Mouse (Mus musculus): ENCODE results near the gene Dapk3.
"Not testable (repeated sequence)": the region's sequence is repeated elsewhere in the genome, so short reads cannot be mapped to it uniquely, and the experiment has no call there.

The Dapk3 gene

DNA sequence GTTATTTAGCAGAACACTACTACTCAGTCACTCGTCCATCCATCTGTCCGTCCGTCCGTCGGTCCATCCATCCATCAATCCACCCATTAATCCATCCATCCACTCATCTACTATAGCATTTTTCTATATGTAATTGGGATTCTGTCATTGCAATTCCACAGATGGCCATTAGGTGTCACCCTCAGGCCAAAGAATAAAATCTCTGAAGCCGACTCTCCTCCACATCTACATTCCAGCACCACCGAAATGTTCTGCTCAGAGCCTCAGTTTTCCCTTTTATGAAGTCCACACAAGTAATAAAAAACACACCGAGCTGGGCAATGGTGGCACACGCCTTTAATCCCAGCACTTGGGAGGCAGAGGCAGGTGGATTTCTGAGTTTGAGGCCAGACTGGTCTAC is 15.4 kb downstream of the Dapk3 start:
- intact Hi-C loops (cut with DNase I): loop anchor here (5.0 kb wide), 1 partner anchor 34 kb away; the partner anchor contains the start of genes Atcay and Zfr2

DNA sequence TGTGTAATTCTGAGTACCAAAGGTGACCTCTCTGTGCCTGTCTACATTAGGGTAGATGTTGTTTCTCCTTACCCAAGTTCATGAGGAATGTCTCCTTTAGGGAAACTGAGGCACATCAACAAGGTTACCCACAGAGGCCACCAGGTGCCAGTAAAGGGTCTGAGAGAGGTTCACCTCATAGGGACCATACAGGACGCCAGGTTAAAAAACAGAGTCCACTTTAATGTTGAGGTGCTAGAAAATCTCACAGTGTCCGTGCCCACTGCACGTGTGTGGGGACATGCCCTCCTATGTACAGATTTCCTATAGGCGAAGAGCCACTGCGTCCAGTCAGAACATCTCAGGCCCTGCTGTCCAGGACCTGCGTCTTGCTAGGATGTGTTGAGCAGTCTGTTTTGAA is 16.2 kb downstream of the Dapk3 start:
- intact Hi-C loops (cut with DNase I): loop anchor here (5.0 kb wide), 1 partner anchor 33 kb away; the partner anchor contains the start of genes Atcay and Zfr2

DNA sequence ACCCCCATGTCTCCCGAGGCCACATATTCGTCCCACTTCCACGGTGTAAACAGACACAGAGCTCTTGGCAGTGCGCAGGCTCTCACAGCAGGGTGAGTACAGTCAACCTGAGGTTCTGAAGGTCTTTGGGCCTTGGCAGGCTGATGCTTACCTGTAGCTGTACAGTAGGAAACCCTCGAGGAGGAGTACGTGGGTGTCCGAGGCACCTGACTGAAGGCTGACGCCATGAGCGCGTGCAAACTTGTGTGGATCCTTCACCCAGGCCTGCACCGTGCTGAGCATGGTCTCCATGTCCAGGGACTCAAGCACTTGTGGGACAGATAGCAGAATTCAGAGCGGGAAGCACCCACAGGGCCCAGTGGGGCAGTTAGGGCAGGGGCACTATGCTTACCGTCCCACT is 17.3 kb downstream of the Dapk3 start:
- intact Hi-C loops (cut with DNase I): no loop called here

DNA sequence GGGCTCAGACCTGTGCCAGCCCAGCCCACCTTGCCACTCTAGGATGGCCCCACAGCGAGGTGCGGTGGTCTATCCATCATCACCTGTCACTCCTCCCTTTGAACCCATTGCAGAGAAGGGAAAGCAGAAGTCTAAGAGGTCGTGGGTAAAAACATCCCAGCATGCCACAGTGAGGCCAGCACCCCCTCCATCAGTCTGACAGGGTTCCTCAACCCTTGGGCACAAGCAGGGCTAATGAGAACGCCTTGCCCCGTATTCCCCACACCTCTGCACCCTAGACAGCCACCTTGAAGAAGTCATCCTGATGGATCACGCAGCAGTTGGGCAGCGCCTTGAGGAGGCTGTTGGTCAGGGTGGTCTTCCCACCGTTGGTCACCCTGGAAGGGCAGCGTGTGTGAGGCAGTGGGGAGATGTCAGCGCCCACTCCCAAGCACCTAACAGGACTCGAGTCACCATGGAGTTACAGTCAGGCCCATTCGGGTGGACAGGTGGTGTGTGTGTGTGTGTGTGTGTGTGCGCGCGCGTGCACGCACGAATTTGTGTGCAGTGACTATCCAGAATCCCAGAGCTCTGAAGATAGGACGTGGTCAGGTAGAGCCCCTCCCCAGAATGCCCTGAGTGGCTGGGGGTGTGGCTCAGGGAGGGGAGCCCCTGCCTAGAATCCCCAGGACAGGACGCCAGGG is 17.9 kb downstream of the Dapk3 start:
- intact Hi-C loops (cut with DNase I): no loop called here

DNA sequence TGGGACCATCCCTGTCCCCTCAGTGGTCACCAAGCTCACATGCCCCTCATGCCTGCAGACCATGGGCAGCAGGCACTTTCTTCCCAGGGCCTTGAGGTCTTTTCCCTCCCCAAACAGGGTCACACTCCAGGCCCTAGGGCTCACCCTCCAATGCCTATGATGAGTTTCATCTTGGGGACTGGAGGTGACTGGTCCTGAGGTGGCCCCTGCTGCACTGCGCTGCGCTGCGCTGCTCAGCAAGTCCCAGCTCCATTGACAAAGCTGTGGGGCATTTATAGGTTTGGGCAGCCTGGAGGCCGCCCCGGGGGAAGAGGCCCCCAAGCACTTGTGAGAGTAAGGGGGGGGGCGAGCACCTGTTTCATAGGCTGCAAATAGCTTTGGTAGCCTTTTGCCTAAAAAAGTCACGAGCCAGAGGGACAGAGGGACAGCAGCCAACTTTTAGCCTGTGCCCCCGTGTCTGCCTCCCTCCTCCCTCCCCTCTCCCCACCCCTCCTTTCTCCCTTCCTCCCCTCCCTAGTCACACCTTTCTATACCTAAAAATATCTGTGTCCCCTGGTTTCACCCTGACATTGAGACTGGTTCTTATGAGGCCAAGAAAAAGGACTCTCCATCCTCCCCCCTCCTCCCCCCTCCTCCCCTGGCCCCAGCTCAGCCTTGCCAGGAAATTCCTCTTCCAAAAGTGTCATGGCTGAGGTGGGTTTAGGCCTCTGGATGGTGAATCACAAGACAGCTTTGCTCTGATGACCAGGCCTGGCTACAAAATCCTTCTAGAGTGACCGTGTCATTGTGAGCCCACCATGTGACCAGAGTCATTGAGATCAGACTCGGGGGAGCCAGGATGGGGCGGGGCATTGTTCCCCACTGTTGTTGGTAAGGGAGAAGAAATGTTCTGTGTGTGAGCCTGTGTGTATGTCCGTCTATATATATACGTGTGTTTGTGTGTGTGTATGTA is 19.3 kb downstream of the Dapk3 start, which contains the start of gene Nmrk2:
Gene Nmrk2 (minus strand): TSS at position 245 of the 952 bp plus-strand sequence.
- intact Hi-C loops (cut with DNase I): no loop called here

DNA sequence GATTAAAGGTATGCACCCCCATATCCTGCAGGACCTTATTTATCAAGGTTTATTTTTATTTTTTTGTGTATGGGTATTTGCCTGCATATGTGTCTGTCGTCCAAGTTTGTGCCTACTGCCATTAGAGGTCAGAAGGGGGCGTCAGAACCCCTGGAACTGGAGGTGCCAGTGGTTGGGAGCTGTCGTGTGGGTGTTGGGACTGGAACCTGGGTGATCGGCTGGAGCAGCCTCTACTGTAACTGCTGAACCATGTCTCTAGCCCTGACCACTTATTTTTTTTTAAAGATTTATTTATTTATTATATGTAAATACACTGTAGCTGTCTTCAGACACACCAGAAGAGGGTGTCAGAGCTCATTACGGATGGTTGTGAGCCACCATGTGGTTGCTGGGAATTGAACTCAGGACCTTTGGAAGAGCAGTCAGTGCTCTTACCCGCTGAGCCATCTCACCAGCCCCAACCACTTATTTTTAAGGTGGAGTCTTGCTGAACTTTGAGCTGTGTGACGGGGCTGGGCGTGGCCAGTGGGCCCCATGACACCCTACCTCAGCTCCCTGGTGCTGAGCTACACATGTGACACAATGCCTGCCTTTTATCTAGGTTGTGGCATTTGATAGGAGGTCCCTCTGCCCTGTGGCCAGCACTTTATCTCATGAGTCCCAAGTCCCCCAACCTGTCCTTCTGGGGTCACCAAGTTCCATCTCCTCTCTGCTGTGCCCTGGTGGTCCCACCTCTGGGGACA is 20.3 kb downstream of the Dapk3 start:
- intact Hi-C loops (cut with DNase I): no loop called here

DNA sequence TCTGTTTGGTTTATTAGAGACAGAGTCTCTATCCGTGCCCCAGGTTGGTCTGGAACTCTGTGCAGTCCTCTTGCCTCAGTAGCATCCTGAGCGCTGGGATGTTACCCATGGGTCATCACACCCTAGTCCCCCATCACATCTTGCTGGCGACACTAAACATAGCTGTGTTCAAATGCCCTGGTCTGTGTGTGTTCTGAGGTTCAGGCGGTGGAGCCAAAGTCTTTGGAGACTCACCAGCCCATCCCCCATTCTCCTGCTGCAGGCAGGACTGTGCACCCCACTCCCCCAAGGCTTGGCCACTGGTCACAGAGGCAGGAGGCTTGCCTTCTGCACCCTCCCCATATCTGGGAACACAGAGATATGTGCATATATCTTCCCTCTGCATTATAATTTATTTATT is 21.3 kb downstream of the Dapk3 start:
- intact Hi-C loops (cut with DNase I): no loop called here

DNA sequence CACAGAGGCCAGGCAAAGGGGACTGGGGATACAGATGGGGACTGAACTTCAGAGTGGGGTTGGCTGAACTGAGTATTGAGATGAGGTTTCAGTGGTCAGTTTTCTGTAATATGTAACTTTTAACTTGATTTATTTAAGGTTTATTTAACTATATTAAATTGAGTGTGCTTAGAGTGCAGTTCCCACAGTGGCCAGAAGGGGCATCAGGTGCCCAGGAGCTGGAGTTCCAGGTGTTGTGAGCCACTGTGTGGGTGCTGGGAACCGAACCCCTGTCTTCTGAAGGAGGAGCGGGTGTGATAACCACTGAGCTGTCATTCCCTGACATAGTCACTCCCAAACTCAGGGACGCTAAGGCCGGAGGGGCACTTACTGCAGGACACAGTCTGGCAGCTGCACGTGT is 27.3 kb downstream of the Dapk3 start:
- intact Hi-C loops (cut with DNase I): loop anchor here (10.0 kb wide), 1 partner anchor 245 kb away; the partner anchor contains the start of gene Nfic

DNA sequence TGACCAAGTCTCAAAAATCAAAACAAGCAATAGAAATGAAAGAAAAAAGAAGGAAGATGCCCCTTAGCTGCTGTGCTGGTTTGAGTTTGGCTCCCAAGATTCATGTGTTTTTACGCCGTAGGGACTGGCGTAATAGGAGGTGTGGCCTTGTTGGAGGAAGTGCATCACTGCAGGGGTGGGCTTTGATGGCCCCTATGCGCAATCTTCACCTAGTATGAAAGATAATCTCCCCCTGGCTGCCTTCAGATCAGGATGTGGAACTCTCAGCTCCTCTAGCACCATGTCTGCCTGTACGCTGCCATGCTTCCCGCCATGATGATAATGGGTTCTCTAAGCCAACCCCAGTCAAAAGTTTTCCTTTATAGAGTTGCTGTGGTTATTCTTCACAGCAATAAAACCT is 33.5 kb downstream of the Dapk3 start:
- intact Hi-C loops (cut with DNase I): loop anchor here (10.0 kb wide), 1 partner anchor 239 kb away; the partner anchor contains the start of gene Nfic

DNA sequence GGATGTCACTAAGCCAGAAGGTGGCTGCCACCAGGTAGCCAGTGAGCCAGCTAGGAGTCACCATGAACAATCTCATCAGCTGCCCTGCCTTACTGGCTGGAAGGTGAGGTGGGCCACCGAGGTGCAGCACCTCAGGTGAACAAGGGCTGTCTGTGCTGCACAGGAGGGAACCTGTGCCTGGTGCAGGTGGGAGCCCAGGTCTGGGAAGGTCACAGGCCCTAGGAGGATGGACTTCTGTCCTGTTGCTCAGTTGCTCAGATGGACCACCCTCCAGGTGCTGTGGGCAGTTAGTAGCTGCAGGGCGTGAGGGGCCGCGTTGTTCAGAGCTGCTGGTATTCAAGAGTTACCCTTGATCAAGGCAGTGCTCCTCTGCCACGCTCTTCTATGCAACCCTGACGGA is 34.0 kb downstream of the Dapk3 start:
- intact Hi-C loops (cut with DNase I): loop anchor here (10.0 kb wide), 1 partner anchor 238 kb away; the partner anchor contains the start of gene Nfic

DNA sequence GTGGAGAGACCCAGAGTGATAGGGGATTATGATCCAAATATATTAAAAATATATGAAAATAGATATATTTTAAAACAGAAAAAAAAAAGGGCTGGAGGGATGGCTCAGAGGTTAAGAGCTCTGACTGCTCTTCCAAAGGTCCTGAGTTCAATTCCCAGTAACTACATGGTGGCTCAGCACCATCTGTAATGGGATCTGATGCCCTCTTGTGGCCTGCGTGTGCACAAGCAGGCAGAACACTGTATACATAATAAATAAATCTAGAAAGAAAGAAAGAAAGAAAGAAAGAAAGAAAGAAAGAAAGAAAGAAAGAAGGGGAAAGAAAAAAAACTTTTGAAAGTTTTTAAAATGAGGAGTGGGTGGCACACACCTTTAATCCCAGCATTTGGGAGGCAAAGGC is 34.5 kb downstream of the Dapk3 start:
- intact Hi-C loops (cut with DNase I): loop anchor here (10.0 kb wide), 1 partner anchor 238 kb away; the partner anchor contains the start of gene Nfic

DNA sequence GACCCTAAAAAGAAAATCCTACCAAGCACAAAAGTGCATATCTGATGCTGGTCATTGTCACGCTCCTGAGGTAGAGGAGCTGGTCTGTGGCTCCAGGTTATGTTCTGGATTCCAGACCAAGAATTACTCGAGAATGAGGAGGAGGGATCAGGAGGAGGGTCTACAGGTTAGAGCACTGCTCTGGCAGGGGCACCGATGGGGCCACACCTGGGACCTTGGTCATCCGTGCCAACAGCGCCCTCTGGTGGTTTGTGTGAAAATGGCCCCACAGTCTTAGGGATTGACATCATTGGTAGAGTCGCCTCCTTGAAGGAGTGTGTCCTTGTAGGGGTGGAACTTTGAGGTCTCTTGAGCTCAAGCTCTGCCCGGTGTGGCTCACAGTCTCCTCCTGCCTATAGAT is 35.2 kb downstream of the Dapk3 start:
- intact Hi-C loops (cut with DNase I): loop anchor here (2.0 to 10.0 kb wide), 2 partner anchors 23 to 237 kb away; partner anchors contain the start of gene Nfic

DNA sequence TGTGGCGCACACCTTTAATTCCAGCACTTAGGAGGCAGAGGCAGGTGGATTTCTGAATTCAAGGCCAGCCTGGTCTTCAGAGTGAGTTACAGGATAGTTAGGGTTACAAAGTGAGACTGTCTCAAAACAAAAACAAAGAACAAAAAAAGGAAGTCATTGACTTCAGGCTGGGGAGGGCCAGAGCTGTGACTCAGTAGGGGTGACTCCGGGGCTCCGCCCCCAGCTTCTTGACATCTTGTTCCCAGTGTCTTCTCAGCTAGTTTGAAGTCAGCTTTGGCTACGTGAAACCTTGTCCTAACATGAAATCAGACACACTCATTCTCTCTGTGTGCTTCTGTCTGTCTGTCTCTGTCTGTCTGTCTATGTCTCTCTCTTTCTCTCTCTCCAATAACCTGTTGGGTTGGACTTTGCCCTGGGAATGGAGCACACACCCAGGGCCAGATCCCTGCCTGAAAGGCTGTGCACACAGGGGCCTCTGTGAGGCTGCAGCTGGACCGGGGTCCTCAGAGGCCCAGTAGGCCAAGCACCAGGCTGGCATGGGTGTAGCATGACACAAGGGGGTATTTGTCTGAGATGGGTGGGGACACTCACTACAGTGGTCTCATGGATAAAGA is 38.7 kb downstream of the Dapk3 start:
- intact Hi-C loops (cut with DNase I): no loop called here

DNA sequence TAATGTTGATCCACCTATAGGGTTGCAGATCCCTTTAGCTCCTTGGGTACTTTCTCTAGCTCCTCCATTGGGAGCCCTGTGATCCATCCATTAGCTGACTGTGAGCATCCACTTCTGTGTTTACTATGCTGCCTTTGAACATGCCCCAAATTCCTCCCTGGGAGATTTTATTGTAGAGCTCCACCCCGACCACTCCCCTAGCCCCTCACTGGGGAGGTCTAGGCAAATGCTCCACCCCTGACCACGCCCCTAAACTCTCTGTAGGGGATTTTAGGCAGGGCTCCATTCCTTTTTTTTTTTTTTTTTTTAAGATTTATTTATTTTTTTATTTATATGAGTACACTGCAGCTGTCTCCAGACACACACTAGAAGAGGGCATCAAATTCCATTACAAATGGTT is 40.9 kb downstream of the Dapk3 start:
- intact Hi-C loops (cut with DNase I): not testable (repeated sequence)

DNA sequence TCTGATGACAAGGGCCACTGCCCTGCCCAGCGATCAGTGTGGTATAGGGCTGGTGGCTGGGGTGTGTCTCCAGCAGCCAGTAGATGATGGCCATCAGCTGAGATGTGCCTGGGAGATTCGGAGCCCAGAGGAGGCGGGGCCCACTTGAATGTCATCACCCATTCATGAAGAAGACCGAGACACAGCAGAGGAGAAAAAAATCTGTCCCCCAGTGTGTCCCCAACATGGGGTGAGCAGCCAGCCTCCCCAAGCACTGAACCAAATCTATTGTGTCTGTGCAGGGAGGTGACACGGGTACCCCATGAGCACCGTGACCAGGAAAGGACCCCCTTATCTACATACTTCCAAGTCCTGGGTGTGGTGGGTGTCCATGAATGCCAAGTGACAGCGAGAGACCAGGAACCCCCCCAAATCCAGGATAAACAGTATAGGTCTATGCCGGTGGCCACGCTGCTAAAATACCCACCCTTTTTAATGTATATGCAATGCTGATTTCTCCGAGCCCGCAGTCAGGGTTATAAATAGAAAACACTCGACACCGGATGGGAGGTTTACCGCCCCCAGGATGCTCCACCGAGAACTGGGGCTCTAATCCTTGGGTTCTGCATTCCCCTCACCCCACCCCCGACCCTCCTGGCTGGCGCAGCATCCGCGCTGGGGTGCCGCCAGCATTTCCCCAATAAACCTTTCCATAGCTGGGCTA is 47.1 kb downstream of the Dapk3 start:
- intact Hi-C loops (cut with DNase I): loop anchor here (5.0 kb wide), 1 partner anchor 33 kb away; no protein-coding TSS in a partner anchor

DNA sequence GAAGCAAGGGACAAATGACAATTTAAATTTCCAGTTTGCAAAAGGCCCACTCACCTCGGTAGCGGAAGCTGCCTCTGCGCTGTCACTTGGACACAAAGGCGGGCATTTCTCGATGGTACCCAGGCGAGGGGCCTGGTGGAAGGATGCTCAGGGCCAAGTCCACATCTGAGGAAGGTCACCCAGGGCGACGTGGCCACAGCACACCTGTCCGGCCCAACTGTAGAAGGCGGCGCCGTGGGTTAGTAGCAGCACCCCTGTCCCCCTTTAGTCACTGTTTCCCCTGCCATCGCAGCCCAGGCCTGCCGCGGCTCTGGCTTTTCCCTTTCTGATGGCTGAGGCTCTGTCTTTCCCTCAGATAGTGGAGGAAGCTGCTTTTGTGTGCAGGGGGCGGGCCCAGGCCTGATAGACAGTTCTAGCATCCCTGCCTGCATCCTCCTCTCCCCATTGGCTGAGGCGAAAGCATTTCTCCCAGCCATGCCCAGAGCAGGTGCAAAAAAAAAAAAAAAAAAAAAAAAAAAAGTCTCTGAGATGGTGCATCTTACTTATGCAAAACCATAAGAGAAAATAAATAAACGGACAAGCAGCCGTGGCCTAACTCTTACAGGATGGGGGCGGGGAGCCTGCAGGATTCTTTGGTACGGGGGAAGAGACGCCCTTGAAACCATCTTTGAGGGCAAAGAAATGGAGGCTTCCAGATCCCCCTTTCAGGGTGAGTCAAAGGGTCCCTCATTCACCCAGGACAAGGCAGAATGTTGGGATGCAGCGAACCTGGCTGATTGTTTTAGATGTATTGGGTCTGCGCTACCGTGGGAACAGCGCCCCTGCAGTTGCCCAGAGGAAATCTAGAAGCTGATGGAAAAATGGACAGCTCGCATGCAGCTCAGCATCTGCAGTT is 47.9 kb downstream of the Dapk3 start, which contains the start of gene Atcay:
Gene Atcay (minus strand): TSS at position 396 of the 895 bp plus-strand sequence.
- intact Hi-C loops (cut with DNase I): loop anchor here (5.0 kb wide), 1 partner anchor 33 kb away; no protein-coding TSS in a partner anchor

DNA sequence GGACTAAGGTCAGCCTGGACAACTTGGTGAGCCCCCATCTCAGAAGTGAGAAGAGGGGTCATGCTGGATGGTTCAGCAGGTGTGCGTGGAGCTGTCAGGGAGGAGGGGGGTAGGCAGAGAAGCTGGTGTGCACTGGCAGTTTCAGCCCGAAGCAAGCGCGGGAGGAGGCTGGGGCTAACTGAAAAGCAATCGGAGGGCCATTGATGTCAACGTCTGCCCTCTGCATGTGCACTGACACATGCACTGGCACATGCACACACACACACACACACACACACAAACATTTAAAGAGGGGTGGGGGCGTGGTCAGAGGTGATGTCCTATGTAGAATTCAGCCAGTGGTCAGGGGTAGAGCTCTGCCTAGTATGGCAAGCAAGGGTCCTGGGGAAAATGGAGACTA is 48.6 kb downstream of the Dapk3 start:
- intact Hi-C loops (cut with DNase I): loop anchor here (5.0 kb wide), 1 partner anchor 34 kb away; no protein-coding TSS in a partner anchor

DNA sequence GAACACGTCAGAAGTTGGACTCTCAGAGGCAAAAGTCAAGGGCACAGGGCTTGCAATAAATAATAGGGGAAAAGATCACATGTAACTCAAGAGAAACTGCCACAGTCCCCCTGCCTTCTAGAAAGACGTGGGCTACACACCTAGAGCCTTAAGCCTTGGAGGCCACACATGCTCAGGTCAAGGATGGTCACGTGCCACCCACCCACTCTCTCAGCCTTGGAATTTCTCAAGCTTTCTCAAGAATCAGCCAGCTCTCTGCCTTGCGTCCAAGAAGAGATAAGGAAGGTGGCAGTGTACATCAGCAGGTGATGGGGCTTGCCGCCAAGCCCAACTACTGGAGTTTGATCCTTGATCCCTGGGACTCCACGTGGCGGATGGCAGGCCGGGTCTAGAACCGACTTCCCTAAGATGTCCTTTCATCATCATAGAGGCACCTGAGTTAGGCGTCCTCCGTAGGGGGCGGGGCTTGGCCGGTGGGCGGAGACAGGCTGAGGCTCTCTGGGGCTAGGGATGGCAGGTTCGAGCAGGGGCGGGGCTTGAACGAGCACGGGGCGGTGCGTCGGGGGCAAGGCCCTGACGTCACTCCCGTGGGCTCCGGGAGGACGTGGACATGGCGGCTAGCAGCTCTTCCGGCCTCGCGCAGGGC is 49.9 kb downstream of the Dapk3 start, which contains the start of gene Zfr2:
Gene Zfr2 (plus strand): TSS at position 576 of the 646 bp plus-strand sequence.
- intact Hi-C loops (cut with DNase I): loop anchor here (5.0 kb wide), 1 partner anchor 35 kb away; no protein-coding TSS in a partner anchor
